Mouse (Mus musculus): ENCODE measurements around the gene Smim11.

The Smim11 gene

DNA sequence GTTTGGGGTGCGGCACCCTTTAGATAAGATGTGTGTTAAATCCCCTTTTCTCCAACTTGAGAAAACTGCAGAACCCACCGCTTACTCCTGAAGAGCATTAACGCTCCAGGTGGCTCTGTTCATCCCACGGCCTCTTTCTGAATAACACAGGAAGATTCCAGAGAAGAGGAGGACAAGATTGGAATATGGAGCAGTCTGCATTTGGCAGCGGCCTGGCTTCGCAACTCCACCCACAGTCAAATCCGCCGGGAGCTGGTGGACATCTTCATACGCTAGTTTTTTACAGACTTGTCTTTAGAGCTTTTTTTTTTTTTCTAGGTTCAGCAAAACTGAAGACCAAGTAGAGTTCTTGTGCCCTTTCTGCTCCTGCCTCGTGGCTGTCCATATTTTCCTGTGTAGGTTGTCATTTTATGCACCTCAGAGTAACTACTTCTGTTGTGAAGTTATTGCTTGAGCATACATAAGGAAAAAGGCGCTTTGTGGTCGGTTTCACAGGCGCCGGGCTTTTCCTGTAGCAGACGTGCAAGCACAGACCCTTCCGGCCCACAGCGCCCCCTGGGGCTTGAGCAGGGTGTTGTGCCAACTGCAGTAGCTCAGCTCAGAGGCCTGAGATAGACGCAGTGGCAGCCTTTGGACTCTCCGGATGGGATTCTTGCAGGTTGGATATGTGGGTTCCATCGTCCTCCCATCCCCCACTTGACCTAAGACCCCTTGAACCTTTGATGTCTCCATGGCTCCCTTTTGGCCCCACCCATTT is 18.4 kb downstream of the Smim11 start:
- DNase-seq (ENCODE audit: low spot score in 2 of 2): peak; percentile 59 to 65

DNA sequence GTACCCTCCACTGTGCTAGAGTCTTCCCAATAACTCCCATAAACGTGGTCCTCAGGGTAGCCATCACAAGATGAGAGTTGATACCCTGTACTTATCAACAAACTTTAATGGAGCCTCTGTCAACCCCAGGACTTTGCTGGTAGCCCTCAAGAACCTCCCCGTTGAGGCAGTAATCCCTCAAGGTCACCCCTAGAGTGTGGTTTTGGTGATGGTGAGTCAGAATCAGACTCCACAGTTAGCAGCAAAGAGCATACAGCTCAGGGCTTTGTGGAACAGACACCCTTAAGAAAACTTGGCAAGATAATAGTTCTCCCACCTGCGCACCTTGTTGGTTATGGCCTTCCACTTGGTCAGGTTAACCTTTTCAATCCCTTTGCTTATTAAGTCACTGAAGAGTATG is 19.3 kb downstream of the Smim11 start:
- DNase-seq (ENCODE audit: low spot score in 2 of 2): no peak

DNA sequence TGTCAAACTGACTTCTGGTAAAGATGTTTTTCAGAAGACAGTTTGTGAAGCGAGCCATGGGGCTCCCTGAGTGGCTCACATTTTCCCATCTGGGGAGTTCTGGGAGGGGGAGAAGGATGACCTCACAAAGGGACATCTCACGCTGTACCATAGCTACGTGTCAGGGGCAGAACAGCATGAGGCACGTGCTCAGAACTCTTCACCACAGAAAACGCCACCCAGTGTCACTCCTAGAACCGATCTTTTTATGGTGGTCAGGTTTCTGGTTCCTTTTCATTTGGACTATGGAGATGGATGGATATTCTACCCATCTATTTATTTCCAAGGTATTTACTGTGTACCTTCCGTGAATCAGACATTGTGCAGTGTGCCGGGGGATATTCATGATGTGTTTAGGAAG is 20.3 kb downstream of the Smim11 start, which contains the start of gene Fam243:
Gene Fam243 (minus strand): TSS at position 101 of the 400 bp plus-strand sequence.
- DNase-seq (ENCODE audit: low spot score in 2 of 2): no peak

DNA sequence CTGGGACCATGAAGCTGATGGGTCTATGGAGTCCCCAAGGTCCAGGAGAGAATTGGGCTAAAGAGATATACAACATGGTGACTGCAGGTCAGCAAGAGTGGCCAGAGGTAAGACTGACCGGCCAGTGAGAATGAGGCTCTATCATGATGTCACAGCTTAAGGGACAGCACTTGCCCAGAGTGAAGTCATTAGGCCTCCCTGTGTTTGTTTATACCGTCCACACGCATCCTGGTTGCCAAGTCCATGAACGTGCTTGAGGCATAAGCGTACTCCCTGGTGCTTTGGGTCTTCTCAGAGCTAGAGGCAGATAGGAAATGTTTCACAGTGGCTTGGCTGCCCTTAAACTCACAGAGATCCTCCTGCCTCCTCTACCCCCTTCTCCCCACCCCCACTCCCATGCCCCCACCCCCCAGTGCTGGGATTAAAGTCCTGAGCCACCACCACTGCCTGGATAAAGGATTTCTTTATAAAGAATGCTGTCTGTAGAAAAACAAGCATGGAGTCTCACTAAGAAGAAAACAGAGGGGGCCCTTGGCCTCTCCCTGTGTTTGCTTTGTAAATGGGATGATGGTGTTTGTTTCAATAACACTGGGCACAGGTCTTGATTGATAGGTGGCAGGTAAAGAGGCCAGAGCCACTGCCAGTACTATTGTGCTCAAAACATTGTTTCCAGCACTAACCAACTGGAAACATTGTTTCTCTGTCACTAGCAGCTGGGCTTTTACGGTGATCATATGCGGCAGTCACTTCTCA is 23.4 kb downstream of the Smim11 start:
- no peak for DNase-seq (ENCODE audit: low spot score in 2 of 2)

DNA sequence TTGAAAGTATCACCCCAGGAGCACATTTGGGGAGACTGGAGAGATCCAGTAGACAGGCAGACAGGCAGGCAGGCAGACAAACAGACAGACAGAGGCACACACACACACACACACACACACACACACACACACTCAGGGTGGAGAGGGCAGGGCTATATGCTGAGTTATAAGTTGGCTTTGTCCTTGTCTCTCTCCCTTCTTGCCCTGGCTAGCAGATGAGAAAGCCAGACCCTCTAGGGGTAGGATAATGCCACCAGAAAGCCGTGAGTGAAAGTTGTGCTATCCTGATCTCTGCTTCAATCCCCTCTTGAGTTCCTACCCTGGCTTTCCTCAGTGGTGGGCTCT is 23.9 kb downstream of the Smim11 start:
- DNase-seq (ENCODE audit: low spot score in 2 of 2): no peak

DNA sequence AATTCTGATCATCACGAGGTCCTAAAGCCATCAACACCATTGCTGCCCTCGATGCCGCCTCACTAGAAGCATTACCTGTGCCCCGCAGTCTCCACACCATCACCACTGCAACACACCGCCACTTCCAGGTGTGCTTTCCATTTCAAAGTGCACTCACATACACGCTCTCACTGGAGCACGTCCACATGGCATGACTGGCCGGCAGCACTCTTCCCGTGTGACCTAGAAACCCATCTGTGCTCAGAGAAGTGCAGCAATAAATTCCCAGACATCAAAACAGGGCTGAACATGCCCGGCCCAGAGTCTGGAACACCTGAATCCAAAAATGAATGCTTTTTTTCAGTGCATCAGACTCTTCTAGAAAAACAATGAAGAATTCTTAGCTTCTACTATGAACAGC is 26.8 kb downstream of the Smim11 start:
- no peak for DNase-seq (ENCODE audit: low spot score in 2 of 2)

DNA sequence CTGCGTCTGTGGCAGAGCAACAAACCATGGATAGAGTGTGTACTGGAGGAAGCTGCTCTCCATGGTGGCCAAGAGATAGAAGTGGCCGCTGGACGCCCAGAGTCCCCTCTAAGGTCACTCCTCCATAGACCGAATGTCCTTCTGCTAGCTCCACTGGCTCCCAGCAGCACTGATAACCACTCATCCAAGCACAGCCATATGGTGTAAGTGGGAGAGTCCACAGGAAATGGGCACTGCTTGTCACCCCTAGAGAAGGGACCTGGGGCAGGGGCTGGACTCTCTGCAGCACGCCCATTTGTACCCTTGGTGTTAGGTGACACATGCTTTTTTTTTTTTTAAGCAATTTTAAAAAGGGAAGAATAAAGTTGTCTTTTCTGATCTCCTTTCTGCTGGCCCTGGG is 29.9 kb downstream of the Smim11 start:
- no peak for DNase-seq (ENCODE audit: low spot score in 2 of 2)

DNA sequence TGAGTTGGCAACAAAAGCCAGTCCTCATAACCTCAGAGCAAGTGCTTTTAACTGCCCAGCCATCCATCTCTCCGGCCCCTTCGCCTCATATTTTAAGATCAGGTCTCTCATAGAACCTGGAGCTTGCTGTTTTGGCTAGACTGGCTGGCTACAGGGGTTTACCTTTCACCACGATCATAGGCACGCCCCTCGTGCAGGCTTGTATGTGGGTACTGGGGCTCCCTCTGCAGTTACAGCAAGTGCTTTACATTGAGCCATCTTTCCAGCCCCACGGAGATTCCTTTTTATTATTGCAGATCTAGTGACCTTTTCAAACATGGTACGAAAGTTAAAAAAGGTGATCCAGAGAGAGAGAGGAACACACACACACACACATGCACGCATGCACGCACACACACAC is 33.5 kb downstream of the Smim11 start:
- no peak for DNase-seq (ENCODE audit: low spot score in 2 of 2)

DNA sequence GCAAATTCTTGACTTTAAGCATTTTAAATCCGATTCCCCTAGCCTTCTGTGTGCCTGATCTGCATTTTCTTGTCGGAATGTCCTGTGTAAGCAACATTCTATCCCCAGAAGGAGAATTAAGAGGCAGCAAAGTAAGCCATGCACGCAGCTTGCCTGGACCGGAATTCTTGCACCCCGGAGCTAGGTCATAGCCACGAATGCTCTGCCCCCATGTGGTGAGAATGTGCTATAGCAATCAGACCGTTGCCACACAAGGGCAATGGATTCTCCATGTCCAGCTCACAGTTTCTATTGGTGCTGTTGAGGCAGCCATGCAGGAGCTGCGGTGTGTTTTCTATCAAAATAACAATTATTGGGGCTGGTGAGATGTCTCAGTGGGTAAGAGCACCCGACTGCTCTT is 35.2 kb downstream of the Smim11 start:
- peak; percentile 78 to 81 for DNase-seq (ENCODE audit: low spot score in 2 of 2)

DNA sequence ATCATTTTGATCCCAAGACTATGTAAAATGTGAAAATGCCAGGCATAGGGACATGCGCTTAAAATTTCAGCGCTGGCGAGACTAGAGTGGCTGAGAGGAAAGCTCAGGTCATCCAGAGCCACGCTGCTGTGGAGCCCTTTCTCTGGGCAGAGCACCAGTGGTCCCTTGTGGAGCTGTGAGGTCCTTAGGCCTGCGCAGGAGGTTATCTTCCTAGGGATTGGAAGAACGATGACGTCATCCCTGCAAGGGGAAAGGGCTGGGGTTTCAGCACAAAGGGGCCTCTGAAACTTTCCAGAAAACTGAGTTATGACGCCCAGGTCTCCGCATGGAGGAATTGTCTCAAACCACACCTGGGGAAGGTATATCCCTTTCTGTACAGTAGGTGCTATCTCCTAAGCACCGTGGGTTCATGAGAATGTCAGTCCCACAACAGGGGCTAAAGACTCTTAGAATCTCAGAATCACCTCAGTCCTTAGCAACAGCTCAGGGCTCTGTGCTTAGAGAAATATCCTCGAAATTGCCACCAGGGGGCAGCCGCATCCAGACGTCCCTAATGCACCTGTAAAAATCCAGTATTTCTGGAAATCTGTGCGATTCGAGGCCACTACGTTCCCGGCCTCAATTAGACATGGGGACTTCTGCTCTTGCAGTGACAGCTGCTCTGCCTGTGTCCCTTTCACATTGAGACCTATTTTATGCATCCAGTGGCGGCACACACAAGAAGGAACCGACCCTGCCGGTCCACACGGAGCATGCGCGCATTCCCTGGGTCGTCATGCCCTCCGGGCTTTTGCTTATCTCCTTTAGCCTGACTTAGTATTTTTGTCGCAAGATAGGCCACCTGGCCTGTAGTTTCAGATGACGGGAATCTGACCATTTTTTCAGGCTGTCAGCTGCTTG is 39.8 kb downstream of the Smim11 start:
- peak; percentile 77 to 83 for DNase-seq (ENCODE audit: low spot score in 2 of 2)

DNA sequence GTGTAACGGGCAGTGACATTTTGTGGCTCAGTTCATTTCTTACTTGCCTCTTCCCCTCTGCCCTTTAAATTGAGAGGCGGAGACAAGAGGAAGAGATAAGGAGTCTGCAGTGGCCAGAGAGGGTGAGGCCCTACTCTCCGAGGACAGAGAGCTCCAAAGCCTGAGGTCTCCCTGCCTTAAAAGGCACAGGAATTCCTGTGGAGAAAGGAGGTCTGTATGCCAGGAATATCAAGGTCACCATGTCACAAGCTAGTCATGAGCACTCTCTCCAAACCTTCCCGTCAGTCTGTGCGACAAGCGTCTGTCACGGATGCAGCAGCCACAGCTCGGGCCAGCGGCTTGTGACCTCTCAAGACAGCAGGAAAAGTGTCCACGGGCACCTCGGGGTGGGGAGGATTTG is 44.1 kb downstream of the Smim11 start:
- no peak for DNase-seq (ENCODE audit: low spot score in 2 of 2)

DNA sequence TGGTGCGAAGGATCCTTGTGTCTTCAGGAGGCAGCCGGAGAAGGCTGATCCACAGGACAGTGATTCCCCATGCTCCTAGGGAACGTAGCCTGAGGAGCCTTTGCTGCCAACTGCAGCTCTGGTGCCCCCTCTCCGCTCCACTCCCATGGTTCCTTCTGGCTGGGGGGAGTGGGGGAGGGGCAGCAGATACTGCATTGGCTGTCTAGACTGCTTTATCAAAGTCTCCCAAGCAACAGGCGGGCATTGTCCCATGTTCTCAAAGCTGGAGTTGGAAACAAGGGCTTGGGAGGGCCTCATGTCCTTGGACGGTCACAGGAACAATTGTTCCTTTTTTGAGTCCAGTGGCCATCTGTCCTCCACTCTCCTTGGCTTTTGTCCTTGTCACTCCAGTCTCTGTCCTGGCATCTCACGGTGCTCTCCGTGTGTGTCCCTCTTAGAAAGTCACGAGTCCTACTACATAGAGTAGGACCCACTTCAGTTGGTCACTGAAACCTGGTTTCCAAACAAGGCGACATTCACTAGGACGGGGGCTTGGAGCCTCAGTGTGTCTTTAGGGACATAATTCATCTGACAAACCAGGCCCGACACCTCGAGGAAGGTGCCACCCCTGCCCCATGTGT is 45.3 kb downstream of the Smim11 start:
- no peak for DNase-seq (ENCODE audit: low spot score in 2 of 2)

DNA sequence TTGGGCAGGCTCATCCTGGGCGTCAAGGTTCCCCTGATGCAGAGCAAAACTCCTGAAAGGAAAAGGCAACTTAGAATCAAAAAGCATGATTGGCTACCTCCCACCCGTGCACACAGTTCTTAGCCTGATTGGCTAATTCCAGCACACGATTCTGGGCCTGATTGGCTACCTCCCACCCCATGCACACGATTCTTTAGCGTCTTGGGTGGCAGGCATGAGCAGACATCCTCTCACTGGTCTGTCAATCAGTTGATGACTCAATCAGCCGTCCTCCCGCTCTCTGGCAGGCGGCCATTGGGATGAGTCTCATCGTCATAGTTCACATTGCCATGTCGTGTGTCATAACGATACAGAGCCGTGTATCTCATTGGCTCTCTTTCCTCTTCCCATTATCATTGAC is 47.9 kb downstream of the Smim11 start:
- no peak for DNase-seq (ENCODE audit: low spot score in 2 of 2)

DNA sequence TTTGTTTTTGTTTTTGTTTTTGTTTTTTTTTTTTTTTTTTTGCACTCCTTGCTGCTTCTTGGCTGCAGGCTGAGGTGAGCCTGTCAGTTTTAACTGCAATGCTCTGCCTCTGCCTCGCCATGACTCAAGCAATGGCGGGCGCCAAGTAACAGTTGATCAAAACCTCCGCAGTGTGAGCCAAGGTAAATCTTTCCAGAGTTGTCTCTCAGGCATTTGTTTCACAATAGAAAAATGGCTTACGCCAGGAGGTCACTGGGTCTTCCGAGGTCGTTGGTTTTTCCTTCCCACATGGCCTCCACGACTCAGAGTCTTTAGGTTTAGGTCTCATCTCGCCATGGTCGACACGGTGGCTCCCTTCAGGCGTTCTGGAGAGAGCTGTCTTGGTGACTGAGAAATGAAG is 52.2 kb downstream of the Smim11 start:
- DNase-seq (ENCODE audit: low spot score in 2 of 2): no peak

DNA sequence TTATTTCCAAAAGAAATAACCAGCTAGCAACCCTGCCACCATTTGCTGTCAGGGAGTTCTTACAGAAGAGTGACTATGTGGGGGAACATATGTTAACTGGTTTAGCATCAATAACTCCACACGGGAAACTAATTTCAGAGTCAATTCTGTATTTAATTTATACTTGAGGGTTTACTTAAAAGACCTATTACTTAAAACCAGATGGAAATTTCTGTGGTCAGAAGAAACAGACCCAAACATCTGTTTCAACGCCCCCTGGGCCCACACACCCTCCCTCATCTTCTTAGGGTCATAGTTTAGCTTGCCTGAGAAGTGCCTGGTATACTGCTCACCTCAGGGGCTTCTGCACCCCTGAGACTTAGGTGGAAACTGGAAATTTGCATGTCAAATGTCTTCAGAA is 52.8 kb downstream of the Smim11 start:
- DNase-seq (ENCODE audit: low spot score in 2 of 2): no peak

DNA sequence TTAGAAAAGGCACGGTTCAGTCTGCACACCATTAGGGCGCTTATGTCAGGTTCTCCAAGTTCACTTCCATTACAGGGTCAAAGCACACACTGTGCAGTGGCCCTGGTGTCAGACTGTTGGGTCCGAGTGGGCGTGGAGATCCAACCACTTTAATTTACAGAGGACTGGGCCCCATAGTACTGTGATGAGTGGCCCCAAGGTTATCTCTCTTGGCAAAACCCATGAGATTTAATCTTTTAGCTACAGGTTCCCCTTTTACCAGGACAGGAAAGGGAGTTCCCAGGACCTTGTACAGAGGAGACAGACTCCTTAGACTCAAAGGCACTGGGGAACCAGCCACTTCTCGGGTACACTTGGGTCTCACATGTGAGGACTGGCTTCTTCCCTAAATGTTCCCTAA is 54.3 kb downstream of the Smim11 start:
- DNase-seq (ENCODE audit: low spot score in 2 of 2): no peak

DNA sequence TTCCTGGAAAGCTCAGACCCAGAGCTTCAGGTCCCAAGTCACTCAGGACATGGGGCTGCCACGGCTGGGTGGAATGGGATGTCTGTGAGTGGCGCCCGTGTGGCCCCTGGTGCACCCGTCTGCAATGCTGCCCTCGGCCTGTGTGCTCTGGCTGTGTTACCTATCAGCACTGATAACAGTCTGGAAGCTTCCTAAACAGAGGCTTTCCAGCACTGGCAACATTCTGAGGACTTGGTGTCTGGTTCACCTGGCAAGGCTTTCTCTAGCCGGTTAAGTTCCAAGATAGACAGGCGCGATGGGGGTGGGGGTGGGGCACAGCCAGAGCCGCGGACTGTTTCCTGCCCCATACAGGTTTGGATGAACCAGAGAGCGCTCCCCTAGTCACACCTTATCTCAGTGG is 54.9 kb downstream of the Smim11 start:
- no peak for DNase-seq (ENCODE audit: low spot score in 2 of 2)

DNA sequence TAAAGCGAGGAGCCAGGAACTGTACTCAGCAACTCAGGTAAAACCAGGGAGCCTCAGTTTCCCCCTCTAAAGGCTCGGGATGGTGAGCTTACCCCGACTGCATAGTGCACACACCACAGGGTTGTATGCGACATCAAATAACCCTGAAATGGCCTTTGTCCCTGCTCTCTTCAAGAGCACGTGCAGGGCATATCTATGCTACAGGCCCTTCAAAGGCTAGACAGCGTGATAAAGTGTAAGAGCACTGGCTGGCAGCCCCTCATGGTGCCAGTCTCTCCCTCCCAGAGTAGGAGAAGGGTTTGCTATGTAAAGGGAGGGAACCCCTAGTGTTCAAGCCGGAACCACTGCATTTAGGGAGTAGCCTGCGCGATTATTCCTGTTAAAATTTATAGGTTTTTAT is 55.9 kb downstream of the Smim11 start:
- DNase-seq (ENCODE audit: low spot score in 2 of 2): no peak

DNA sequence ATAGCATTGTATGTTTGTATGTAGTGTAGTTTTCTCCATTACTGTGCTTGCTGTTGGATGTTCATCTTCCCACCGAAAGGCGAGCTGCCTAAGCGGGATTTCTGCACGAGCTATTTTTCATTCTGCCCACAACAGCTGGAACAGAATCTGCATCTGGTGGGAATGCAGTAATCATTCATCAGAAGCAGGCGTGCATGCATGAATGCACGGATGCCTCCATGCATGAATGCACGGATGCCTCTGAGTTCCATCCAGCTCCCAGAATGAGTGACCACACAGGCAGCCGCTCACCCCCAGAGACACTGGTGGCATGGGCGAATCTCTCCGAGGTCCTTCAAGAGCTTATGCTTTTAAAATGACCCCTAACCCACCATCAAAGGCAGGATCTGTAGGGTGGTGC is 56.5 kb downstream of the Smim11 start:
- DNase-seq (ENCODE audit: low spot score in 2 of 2): no peak

DNA sequence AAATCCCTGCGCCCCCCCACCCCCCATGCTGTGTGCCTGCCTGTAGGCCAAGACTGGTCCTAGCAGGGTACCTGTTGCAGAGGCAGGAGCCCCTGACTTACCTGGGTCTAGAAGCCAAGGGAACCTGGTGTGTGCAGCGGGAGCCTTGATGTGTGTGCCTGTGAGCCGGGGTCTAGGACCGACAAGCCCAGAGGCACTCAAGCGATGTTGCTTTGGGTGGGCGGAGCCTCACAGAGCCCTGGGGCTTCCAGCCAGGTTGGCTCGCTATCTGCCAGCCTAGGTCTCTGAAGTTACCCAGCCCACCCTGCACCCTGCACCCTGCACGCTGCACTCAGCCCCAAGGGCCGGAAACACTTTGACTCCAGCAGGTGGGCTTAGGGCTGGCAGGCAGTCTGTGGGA is 57.6 kb downstream of the Smim11 start:
- DNase-seq (ENCODE audit: low spot score in 2 of 2): no peak

DNA sequence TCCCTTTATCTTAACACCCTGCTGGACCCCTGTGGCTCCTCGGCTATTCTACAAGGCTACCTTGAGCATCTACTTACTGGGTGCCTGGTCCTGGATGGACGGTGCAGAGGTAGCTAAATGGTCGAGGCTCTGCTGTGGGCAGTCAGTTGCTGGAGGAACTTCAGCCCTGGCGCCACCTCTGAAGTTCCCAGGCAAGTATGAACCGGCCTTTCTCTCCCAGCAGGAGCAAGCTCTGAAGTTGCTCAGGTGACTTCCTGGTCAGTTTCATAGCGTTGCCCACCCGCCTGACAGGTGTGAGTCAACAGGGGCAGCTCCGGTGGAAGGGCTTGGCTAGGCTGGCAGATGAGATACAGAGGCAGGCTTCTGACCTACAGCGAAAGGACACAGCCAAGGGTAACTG is 58.1 kb downstream of the Smim11 start, which contains the start of gene Kcne1:
Gene Kcne1 (minus strand): TSS at position 240 of the 400 bp plus-strand sequence.
- DNase-seq (ENCODE audit: low spot score in 2 of 2): no peak

DNA sequence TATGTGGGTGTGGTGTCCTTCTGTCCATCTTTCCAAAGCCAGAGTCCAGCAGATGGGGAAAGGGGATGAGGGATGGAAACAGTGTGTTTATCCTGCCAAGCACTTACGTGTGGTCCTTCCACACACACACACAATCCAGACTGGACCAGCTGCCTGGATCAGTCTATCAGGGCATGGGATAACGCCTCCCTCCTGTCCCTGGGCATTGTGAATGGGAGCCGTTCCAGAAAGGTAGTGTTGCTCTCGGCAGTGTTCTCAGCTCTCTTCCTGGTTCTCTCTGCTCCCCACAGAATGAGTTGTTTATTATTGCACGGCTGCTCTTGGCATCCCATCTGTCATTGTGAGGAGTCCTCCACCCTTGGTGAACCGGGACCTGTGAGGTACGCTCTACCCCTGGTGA is 59.6 kb downstream of the Smim11 start:
- no peak for DNase-seq (ENCODE audit: low spot score in 2 of 2)

Measured in right cerebral cortex, adult 2 months (tissue).